Mouse (Mus musculus) limb, embryonic 11.5 days (tissue): Measurements from ENCODE around the gene Rdh1. TPM values are rescaled to one million over a fixed set of nuclear protein-coding genes. Genes with fewer than 3 reads are reported as not detected.
A peak's percentile ranks its signal among the peaks of the same experiment; 100 is the strongest.

ENCODE experiments used
- ATAC-seq: fragments of 200-750 bp; cut with Nextera tagmentation; 2 replicates; pipeline ENCODE4 v1.8.0; 2017; ENCODE audit warnings: low read depth; ENCODE audit not compliant: insufficient number of reproducible peaks, low FRiP score, low TSS enrichment
- DNase-seq: peaks from one replicate; pipeline ENCODE4 v3.0.0-alpha.2; 2015; ENCODE audit warnings: low spot score
- H3K27ac ChIP-seq: fragments of 300-500 bp; sonication (generic); replicated peaks from 2 replicates; pipeline ENCODE4 v1.5.1; 2014; ENCODE audit warnings: low read depth, mild to moderate bottlenecking, low read length
- H3K27me3 ChIP-seq: fragments of 300-500 bp; sonication (generic); 2 replicates; pipeline ENCODE4 v1.6.1; 2014; ENCODE audit warnings: mild to moderate bottlenecking, low read length, mixed read lengths; ENCODE audit not compliant: control insufficient read depth, insufficient read depth
- H3K36me3 ChIP-seq: fragments of 300-500 bp; sonication (generic); 2 replicates; pipeline ENCODE4 v1.6.1; 2014; ENCODE audit warnings: mild to moderate bottlenecking, low read length, moderate library complexity, mixed read lengths; ENCODE audit not compliant: control insufficient read depth, insufficient read depth
- H3K4me1 ChIP-seq: fragments of 300-500 bp; sonication (generic); 2 replicates; pipeline ENCODE4 v1.6.1; 2014; ENCODE audit warnings: low read length, mixed read lengths; ENCODE audit not compliant: control insufficient read depth, insufficient read depth
- H3K4me2 ChIP-seq: fragments of 300-500 bp; sonication (generic); 2 replicates; pipeline ENCODE4 v1.6.1; 2014; ENCODE audit warnings: low read depth, mild to moderate bottlenecking, moderate library complexity; ENCODE audit not compliant: severe bottlenecking
- H3K4me3 ChIP-seq: fragments of 300-500 bp; sonication (generic); 2 replicates; pipeline ENCODE4 v1.5.1; 2014; ENCODE audit warnings: low read depth, low read length
- H3K9ac ChIP-seq: fragments of 300-500 bp; sonication (generic); 2 replicates; pipeline ENCODE4 v1.6.1; 2014; ENCODE audit warnings: mild to moderate bottlenecking, low read length
- H3K9me3 ChIP-seq: fragments of 300-500 bp; sonication (generic); 2 replicates; pipeline ENCODE4 v1.6.1; 2016; ENCODE audit warnings: low read length; ENCODE audit not compliant: control insufficient read depth
- WGBS: fragments of 180-500 bp; shearing (Covaris S2); extraction: QIAGEN DNeasy Blood & Tissue Kit; methylation state at CpG from one replicate; pipeline ENCODE4 v1.1.7; 2014; 5-methylcytosine and 5-hydroxymethylcytosine counted together
- polyA plus RNA-seq: library from polyadenylated mRNA; unstranded; fragments of >200 nt; fragmentation: Nextera tagmentation; extraction: Ambion mirVana; gene quantifications from 2 replicates; pipeline ENCODE4 v1.2.1, GENCODE M21; 2014

Gene Rdh1
- polyA plus RNA-seq, 1 experiment from 2014 or later = not detected

DNA sequence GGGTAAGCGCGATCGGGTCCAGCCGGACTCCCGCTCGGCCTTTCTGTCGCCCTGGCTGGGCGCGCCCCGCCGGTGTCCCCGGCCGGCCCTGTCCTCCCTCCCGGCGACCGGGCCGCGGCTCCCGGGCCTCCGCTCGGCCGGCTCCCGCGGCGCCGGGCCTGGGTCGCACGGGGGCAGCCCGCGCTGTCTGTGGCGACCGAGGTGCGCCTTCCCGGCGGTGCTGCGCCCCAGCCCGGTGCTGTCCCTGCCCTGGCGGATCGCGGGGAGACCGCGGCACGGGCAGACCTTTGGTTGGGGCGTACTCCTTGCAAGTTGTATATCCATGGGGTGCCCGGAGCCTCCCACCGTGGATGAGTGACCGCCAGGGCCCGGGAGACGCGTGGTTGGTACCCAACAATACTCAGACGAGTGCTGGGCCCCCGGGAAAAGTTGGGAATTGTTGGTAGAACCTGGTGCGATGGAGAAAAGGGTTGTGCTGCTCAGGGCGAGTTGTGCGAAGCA, 19.8 kb upstream of the Rdh1 start:
- Histone ChIP-seq H3K4me3 (peak overlapping the region; percentile 89), H3K27me3 (no peaks in the 10 kb centered on the region), H3K9me3 (no peaks in the 10 kb centered on the region), H3K36me3 (peaks cover 29% of the 10 kb centered on the region), H3K9ac (peak overlapping the region; percentile 98), H3K4me2 (peak overlapping the region; percentile 77), H3K4me1 (no peaks in the 10 kb centered on the region), H3K27ac (peak overlapping the region; percentile 73)
- DNase-seq (peak; percentile 70), ATAC-seq (peak; percentile 50; the same call in 1 of the 2 replicates)
- under 1% methylated on average over 44 of the region's 55 CpGs for WGBS

DNA sequence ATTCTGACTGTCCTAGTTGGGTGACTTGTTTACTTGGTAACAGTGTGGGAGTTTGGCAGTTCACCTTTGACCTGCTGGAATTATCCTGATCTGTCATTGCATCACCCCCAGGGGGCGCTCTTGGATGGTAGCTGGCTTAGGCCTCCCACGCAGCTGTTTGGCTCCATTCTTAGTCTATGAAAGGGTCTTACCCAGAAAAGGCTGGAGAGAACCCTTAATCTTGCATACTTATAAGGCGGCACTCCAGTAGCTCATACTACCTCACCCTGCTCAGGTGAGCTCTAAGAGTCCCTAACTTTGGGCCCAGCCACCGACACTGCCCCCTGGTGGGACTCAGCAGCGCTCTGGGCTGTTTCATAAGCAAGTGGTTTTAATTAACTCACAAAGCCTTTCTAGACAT, 14.9 kb upstream of the Rdh1 start:
- DNase-seq (peak; percentile 62), ATAC-seq (no peak)
- H3K4me3 ChIP-seq = no peak overlapping the region
- no peak overlapping the region for H3K9ac ChIP-seq
- peaks cover 40% of the 10 kb centered on the region for H3K36me3 ChIP-seq
- WGBS = 64% methylated on average over 5 of the region's 5 CpGs
- no peak overlapping the region for H3K4me2 ChIP-seq
- no peaks in the 10 kb centered on the region for H3K4me1 ChIP-seq
- no peaks in the 10 kb centered on the region for H3K9me3 ChIP-seq
- no peaks in the 10 kb centered on the region for H3K27me3 ChIP-seq
- no peak overlapping the region for H3K27ac ChIP-seq

DNA sequence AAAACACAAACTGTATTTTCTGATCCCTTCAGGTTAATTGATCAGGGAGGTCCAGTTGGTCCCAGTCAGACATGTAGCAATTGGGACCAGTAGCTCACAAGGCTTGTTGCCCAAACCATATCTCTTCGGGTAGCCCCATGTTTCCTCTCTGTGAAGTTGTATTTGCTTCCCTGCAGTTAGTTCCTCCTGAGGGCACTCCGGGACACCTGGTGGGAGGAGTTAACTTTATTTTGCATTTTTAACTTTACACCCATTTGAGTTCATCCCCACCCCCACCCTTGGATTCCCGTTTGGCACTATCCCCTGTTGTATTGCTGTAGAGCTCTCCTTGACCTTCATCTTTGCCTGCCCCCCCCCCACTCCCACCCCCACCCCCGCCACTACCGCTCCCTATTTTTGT, 13.6 kb upstream of the Rdh1 start:
- WGBS = 75% methylated on average over 5 of the region's 5 CpGs
- peaks cover 40% of the 10 kb centered on the region for H3K36me3 ChIP-seq
- H3K4me1 ChIP-seq = no peaks in the 10 kb centered on the region
- H3K9ac ChIP-seq = no peak overlapping the region
- H3K27ac ChIP-seq = no peak overlapping the region
- H3K4me3 ChIP-seq = no peak overlapping the region
- DNase-seq (no peak), ATAC-seq (no peak)
- H3K27me3 ChIP-seq = no peaks in the 10 kb centered on the region
- H3K4me2 ChIP-seq = no peak overlapping the region
- no peaks in the 10 kb centered on the region for H3K9me3 ChIP-seq

DNA sequence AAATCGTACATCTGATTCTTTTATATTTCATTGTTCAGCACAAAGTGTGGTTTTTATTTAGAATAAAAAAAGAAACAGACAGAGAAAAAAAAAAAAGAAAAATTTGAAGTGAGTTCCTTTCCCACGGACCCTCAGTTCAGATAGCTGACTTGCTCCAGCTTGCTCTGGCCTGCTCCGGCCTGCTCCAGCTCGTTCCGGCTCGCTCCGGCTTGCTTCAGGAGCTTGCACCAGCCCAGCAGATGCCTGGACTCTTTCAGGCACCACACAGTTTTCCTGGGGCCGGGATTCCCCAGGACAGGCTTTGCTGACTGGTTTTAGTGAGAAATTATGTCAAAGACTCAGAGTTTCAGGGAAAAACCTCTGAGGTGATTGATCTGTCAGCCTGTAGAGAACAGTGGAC, 12.3 kb upstream of the Rdh1 start:
- no peak overlapping the region for H3K4me2 ChIP-seq
- no peak overlapping the region for H3K27ac ChIP-seq
- no peaks in the 10 kb centered on the region for H3K9me3 ChIP-seq
- H3K4me1 ChIP-seq = no peaks in the 10 kb centered on the region
- no peak overlapping the region for H3K9ac ChIP-seq
- WGBS = 90% methylated on average over 8 of the region's 8 CpGs
- ATAC-seq = no peak
- no peak for DNase-seq
- no peaks in the 10 kb centered on the region for H3K27me3 ChIP-seq
- peaks cover 33% of the 10 kb centered on the region for H3K36me3 ChIP-seq
- no peak overlapping the region for H3K4me3 ChIP-seq

DNA sequence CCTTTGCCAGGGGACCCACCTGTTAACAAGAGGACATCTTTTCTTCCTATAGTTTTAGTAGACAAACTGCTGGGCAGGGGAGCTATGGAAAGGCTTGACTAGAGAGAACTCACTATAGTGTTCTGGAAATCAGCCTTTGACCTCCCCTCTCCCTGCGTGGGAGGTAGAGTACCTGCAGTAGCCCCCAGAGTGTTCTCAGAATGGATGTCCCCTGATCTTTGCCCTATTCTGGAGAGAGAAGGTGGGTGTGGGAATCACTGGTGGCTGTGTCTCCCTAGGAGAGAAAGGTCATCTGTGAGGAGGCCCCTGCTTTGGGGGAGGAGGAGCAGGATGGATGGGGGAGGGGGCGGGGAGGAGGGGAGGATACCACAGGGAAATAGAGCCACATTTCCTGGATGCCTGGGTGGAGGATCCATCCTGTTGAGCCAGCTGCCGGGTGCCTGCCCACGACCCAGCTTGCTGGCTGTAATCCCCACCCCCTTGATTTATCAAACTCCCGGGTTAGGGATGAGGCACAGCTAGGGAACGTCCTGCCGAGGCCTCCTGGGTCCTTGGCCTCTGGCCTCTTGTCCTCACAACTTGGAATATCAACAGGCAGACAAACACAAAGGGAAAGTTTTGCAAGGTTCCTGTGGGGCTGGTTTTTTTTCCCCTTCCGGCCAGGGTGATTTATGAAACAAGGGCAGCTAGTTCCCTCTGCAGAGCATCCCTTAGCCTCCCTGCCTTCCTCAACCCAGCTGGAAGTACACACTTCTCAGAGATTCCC, 10.5 kb upstream of the Rdh1 start:
- Histone ChIP-seq H3K27ac (no peak overlapping the region), H3K4me3 (no peak overlapping the region), H3K36me3 (peaks cover 16% of the 10 kb centered on the region), H3K9ac (no peak overlapping the region), H3K9me3 (no peaks in the 10 kb centered on the region), H3K4me1 (no peaks in the 10 kb centered on the region), H3K27me3 (no peaks in the 10 kb centered on the region), H3K4me2 (no peak overlapping the region)
- 8% methylated on average over 8 of the region's 8 CpGs for WGBS
- ATAC-seq = no peak
- DNase-seq = no peak

DNA sequence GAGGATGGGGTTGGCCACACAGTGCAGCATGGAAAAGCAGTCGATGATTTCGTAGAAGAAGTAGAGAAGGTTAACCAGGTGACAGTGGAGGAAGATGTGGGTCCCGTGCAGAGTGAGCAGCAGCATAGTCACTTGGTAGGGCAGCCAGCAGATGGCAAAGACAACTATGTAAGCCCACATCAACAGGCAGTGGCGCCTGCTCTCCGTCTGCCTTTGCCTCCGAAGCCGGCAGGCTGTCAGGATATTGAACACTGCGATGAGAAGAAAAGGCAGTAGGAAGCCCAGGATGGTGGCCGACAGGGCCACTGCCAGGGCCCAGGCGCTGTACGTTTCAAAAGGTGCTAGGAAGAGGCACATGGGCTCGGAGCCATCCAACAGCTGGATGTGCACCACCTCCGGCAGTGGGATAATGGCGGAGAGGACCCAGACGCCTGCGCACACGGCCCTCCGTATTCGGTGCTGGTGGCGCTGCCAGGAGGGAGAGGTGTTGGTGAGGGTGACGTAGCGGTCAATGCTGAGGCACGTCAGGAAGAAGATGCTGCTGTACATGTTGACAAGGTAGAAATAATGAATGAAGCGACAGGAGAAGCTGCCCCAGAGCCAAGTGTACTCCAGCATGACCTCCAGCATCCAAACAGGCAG, 9.3 kb upstream of the Rdh1 start:
- no peak overlapping the region for H3K4me3 ChIP-seq
- no peak overlapping the region for H3K9ac ChIP-seq
- DNase-seq (no peak), ATAC-seq (no peak)
- peaks cover 7% of the 10 kb centered on the region; the same call in 1 of the 2 replicates for H3K36me3 ChIP-seq
- no peak overlapping the region; the same call in 1 of the 2 replicates for H3K4me2 ChIP-seq
- H3K27me3 ChIP-seq = no peaks in the 10 kb centered on the region
- no peaks in the 10 kb centered on the region for H3K4me1 ChIP-seq
- H3K27ac ChIP-seq = no peak overlapping the region
- WGBS = 47% methylated on average over 24 of the region's 24 CpGs
- no peaks in the 10 kb centered on the region for H3K9me3 ChIP-seq

DNA sequence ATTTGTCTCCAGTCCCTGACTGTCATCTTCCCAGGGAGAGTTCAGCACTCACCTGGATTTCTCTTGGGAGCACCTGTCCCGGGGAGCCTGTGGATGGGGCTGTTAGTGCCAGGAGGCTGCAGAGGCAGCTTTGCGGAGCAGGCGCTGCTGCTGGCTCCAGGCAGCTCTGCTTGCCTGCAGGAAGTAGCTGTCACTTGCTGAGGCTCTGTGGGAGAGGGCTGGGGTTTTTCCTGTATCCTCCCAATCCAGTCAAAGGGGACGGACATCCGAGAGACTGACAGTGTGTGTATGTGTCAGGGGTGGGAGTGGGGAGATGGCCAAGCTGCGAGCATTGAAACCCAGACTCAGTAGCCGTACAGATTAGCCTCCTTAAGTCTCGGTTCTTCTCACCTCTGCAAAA, 8.0 kb upstream of the Rdh1 start, which contains the start of gene Gpr182:
Gene Gpr182 (minus strand): TSS at position 185 of the 400 bp plus-strand sequence.
- no peaks in the 10 kb centered on the region for H3K9me3 ChIP-seq
- DNase-seq (no peak), ATAC-seq (no peak)
- H3K27ac ChIP-seq = no peak within 1 kb of the TSS
- H3K36me3 ChIP-seq = peaks cover 4% of the 10 kb centered on the region; the same call in 1 of the 2 replicates
- no peak within 1 kb of the TSS for H3K9ac ChIP-seq
- WGBS = 55% methylated on average over 8 of the region's 8 CpGs
- H3K27me3 ChIP-seq = no peaks in the 10 kb centered on the region
- H3K4me1 ChIP-seq = no peaks in the 10 kb centered on the region
- H3K4me2 ChIP-seq = no peak within 1 kb of the TSS
- H3K4me3 ChIP-seq = no peak within 1 kb of the TSS

DNA sequence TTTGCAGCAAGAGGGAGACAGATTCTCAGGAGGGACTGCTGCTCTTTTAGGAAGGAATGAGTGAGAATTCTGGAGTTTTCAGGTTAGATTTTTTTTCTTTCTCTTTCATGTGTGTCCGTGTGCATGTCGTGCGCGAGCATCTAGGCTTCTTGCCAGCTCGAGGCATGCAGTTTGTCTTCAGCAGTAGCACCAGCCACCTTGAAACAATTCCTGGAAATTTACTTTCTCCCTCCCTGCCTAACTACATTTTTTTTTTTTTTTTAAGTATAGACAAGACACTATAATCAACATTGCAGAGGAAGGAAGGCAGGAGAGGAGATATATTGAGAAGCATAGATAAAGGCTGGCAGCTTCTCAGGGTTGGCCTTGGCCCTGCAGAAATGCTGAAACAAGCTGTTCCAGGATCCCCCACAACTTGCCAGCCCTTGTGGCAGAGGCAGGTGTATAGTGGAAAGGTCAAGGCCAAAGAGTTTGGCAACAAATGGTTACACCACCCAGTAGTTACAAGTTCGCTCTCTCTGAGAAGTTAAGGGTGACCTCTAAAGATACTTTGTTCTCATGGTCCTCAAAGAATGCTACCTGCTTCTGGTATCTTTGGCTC, 4.9 kb upstream of the Rdh1 start:
- H3K4me1 ChIP-seq = no peaks in the 10 kb centered on the region
- H3K4me3 ChIP-seq = no peak overlapping the region
- H3K9me3 ChIP-seq = no peaks in the 10 kb centered on the region
- DNase-seq = no peak
- WGBS = 85% methylated on average over 6 of the region's 6 CpGs
- no peak overlapping the region for H3K4me2 ChIP-seq
- no peaks in the 10 kb centered on the region for H3K27me3 ChIP-seq
- H3K27ac ChIP-seq = no peak overlapping the region
- no peaks in the 10 kb centered on the region for H3K36me3 ChIP-seq
- H3K9ac ChIP-seq = no peak overlapping the region
- no peak for ATAC-seq
